Mouse (Mus musculus) kidney, embryonic 16.5 days (tissue): ENCODE measurements around the gene Gm1673. TPM values are rescaled to one million over a fixed set of nuclear protein-coding genes. Genes with fewer than 3 reads are reported as not detected.
A peak's percentile ranks its signal among the peaks of the same experiment; 100 is the strongest.
"Not testable (repeated sequence)": the region's sequence is repeated elsewhere in the genome, so short reads cannot be mapped to it uniquely, and the experiment has no call there.

Experiments used
- ATAC-seq: fragments of 200-750 bp; cut with Nextera tagmentation; 2 replicates; pipeline ENCODE4 v1.8.0; 2017; ENCODE audit warnings: moderate TSS enrichment; ENCODE audit not compliant: low FRiP score, low TSS enrichment
- H3K27ac ChIP-seq: fragments of 300-500 bp; sonication (generic); 2 replicates; pipeline ENCODE4 v1.5.1; 2014; ENCODE audit warnings: low read length
- H3K27me3 ChIP-seq: fragments of 300-500 bp; sonication (generic); 2 replicates; pipeline ENCODE4 v1.6.1; 2014; ENCODE audit warnings: low read length, control low read depth, mixed read lengths; ENCODE audit not compliant: insufficient read depth
- H3K36me3 ChIP-seq: fragments of 300-500 bp; sonication (generic); 2 replicates; pipeline ENCODE4 v1.6.1; 2014; ENCODE audit warnings: low read length, control low read depth, mixed read lengths; ENCODE audit not compliant: insufficient read depth
- H3K4me1 ChIP-seq: fragments of 300-500 bp; sonication (generic); 2 replicates; pipeline ENCODE4 v1.6.1; 2014; ENCODE audit warnings: low read length, control low read depth, mixed read lengths; ENCODE audit not compliant: insufficient read depth
- H3K4me2 ChIP-seq: fragments of 300-500 bp; sonication (generic); replicated peaks from 2 replicates; pipeline ENCODE4 v1.6.1; 2014; ENCODE audit warnings: low read depth, low read length
- H3K4me3 ChIP-seq: fragments of 300-500 bp; sonication (generic); 2 replicates; pipeline ENCODE4 v1.5.1; 2014; ENCODE audit warnings: mild to moderate bottlenecking, low read length
- H3K9ac ChIP-seq: fragments of 300-500 bp; sonication (generic); replicated peaks from 2 replicates; pipeline ENCODE4 v1.6.1; 2014; ENCODE audit warnings: low read length
- H3K9me3 ChIP-seq: fragments of 300-500 bp; sonication (generic); 2 replicates; pipeline ENCODE4 v1.6.1; 2016; ENCODE audit warnings: low read length, control low read depth
- WGBS: fragments of 180-500 bp; shearing (Covaris S2); extraction: QIAGEN DNeasy Blood & Tissue Kit; methylation state at CpG from one replicate; pipeline ENCODE4 v1.1.7; 2014; 5-methylcytosine and 5-hydroxymethylcytosine counted together
- polyA plus RNA-seq: library from polyadenylated mRNA; unstranded; fragments of >200 nt; fragmentation: Nextera tagmentation; extraction: Ambion mirVana; gene quantifications from 2 replicates; pipeline ENCODE4 v1.2.1, GENCODE M21; 2015

Gm1673 gene
- polyA plus RNA-seq, result 91.1 and 91.5 TPM in 2 replicates

DNA sequence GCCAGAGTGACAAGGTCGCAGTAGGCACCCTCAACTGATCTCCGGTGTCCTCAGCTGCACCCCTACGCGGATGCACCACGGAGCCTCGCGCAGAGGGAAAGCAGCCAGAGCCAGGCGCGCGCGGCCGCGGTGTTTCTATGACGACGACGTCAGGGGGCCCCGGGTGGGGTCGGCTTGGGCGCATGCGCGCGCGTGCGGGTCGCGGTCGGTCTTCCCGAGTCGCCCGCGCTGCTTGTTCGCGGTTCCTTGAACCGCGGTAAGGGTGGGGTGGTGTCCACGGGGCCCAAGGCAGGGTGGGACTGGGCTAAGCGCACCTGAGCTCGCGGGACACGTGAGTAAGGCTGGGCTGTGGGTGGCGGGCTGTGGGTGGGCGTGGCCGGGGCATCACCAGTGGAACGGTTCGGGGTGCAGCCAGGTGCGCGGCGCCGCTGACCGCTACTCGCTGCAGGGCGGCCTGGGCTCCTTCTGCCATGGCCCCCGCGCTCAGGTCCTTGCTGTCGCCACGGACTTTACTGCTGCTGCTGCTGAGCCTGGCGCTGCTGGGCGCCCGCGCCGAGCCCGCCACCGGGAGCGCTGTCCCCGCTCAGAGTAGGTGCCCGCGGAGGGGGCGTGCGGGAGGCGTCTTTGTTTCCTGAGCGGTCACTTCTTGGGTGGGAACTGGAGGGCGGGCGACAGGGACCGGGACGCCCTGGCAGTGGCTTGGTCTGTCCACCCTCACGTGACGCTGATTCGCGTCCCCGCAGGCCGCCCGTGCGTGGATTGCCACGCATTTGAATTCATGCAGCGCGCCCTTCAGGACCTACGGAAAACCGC is at the start of gene Gm1673:
Gene Gm1673, plus strand, starts transcription at position 125 of the 813 bp plus-strand sequence.
- Histone ChIP-seq H3K9ac (peak within 1 kb of the TSS; percentile 65), H3K27me3 (no peaks in the 10 kb centered on the region), H3K27ac (no peak within 1 kb of the TSS), H3K36me3 (no peaks in the 10 kb centered on the region), H3K4me3 (peak within 1 kb of the TSS; percentile 85), H3K4me1 (peaks cover 13% of the 10 kb centered on the region), H3K9me3 (no peaks in the 10 kb centered on the region), H3K4me2 (peak within 1 kb of the TSS; percentile 80)
- WGBS, result under 1% methylated on average over 86 of the region's 88 CpGs
- ATAC-seq, result peak; percentile 87

DNA sequence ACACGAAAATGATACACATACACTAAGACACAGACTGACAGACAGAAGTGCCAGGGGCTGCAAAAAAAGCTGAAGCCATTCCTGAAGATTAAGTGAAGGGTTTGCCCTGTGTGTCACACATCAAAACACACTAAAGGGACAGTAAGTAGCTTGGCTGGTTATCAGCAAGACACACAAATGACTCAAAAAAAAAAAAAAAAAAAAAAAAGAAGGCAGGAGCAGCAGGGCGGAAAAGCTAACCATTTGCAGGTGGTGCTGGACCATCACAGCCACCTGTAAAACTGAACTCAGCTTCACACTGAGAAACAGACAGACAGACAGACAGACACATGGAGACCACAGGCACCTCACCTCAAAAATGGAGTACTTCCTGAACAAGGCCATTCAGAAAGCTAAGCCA is 49.2 kb upstream of the Gm1673 start:
- H3K27ac ChIP-seq, result no peak overlapping the region
- no peak overlapping the region for H3K9ac ChIP-seq
- no peak for ATAC-seq
- peaks cover 19% of the 10 kb centered on the region for H3K4me1 ChIP-seq
- no peak overlapping the region for H3K4me3 ChIP-seq
- peaks cover 27% of the 10 kb centered on the region for H3K36me3 ChIP-seq
- no peaks in the 10 kb centered on the region for H3K27me3 ChIP-seq
- H3K9me3 ChIP-seq, result peaks cover 14% of the 10 kb centered on the region
- WGBS, result 91% methylated on average over 2 of the region's 2 CpGs
- H3K4me2 ChIP-seq, result peak overlapping the region; percentile 58; the same call in 1 of the 2 replicates

GRCm38 (mm10) chr5:33934877-33935276 is 48.4 kb upstream of the Gm1673 start:
- Histone ChIP-seq H3K27ac (no peak overlapping the region), H3K4me2 (peak overlapping the region; percentile 58), H3K9ac (peak overlapping the region; percentile 90), H3K27me3 (no peaks in the 10 kb centered on the region), H3K9me3 (peaks cover 11% of the 10 kb centered on the region), H3K4me3 (peak overlapping the region; percentile 89), H3K4me1 (peaks cover 19% of the 10 kb centered on the region), H3K36me3 (peaks cover 22% of the 10 kb centered on the region)
- no peak for ATAC-seq
- WGBS, result 75% methylated on average over 7 of the region's 7 CpGs

DNA sequence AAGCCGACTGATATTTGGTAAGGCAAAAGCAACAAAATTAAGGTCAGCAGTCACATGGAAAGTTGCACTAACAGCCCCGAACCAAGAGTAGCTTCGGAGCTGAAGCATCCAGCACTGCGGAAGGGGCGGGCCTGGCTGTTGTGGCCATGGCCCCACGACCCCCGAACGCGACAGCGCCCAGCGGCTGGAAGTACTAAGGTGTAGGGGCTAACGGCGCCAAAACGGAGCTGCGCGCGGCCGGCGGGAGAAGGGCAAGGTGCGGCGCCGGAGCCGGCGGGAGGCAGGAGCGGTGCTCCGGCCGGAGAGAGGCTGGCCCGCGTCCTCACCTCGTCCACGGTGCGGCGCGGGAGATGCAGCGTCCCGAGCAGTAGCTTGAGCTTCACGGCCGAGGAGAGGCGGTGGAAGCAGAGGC is 47.5 kb upstream of the Gm1673 start:
- peak; percentile 73 for ATAC-seq
- WGBS, result under 1% methylated on average over 39 of the region's 39 CpGs
- peaks cover 19% of the 10 kb centered on the region for H3K4me1 ChIP-seq
- peaks cover 19% of the 10 kb centered on the region for H3K36me3 ChIP-seq
- peak overlapping the region; percentile 58 for H3K4me2 ChIP-seq
- H3K27me3 ChIP-seq, result no peaks in the 10 kb centered on the region
- H3K4me3 ChIP-seq, result peak overlapping the region; percentile 89
- peak overlapping the region; percentile 92 for H3K27ac ChIP-seq
- peak overlapping the region; percentile 90 for H3K9ac ChIP-seq
- peaks cover 10% of the 10 kb centered on the region; the same call in 1 of the 2 replicates for H3K9me3 ChIP-seq

- peaks cover 19% of the 10 kb centered on the region for H3K4me1 ChIP-seq
- no peaks in the 10 kb centered on the region for H3K27me3 ChIP-seq
- under 1% methylated on average over 61 of the region's 61 CpGs for WGBS
- peak within 1 kb of the TSS; percentile 90 for H3K9ac ChIP-seq
- ATAC-seq, result peak; percentile 97
- H3K9me3 ChIP-seq, result peaks cover 12% of the 10 kb centered on the region; the same call in 1 of the 2 replicates
- peak within 1 kb of the TSS; percentile 89 for H3K4me3 ChIP-seq
- H3K27ac ChIP-seq, result peak within 1 kb of the TSS; percentile 92
- peak within 1 kb of the TSS; percentile 73 for H3K4me2 ChIP-seq
- H3K36me3 ChIP-seq, result peaks cover 18% of the 10 kb centered on the region
Observed at GRCm38 (mm10) chr5:33936120-33936707, 47.0 kb upstream of the Gm1673 start, which contains the start of gene Nelfa. TSS of gene Nelfa (minus strand) at chr5:33936413.

DNA sequence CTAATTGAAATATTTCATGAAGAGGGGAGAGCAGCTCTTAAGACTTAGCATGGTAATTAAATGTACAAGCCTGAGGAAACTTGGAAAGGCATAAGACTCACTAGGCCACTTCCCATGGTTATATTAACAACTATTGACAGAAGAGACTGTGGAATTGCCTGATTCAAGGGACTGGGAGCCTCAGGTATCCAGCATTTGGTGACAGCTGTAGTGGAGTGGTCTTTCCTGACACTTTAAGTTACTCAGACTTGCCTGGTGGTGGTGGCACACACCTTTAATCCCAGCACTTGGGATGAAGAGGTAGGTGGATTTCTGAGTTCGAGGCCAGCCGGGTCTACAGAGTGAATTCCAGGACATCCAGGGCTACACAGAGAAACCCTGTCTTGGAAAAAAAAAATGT is 46.0 kb upstream of the Gm1673 start:
- peaks cover 17% of the 10 kb centered on the region; the same call in 1 of the 2 replicates for H3K9me3 ChIP-seq
- no peak for ATAC-seq
- H3K27ac ChIP-seq, result no peak overlapping the region
- H3K4me1 ChIP-seq, result peaks cover 19% of the 10 kb centered on the region
- no peaks in the 10 kb centered on the region for H3K27me3 ChIP-seq
- peaks cover 15% of the 10 kb centered on the region for H3K36me3 ChIP-seq
- 100% methylated on average over 2 of the region's 2 CpGs for WGBS
- no peak overlapping the region for H3K9ac ChIP-seq
- no peak overlapping the region for H3K4me3 ChIP-seq
- H3K4me2 ChIP-seq, result peak overlapping the region; percentile 73

DNA sequence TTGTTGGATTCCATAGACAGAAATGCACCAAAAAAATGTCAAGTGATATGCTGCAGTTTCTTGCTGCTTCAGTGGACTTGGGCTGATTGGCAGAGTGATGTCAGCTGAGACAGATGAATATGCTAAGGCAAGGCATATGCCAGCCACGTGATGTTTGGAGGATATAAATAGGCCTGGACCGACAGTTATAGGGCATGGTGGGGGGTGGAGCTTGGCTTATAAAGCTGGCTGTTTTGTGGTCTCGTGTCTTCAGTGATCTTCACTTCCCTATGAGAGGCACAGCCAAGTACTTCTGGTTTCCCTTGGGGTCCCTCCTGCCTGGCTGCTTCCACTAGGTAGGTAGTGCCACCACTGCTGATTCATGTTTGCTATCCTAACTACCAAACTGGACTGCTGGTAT is 44.8 kb upstream of the Gm1673 start:
- Histone ChIP-seq H3K27me3 (no peaks in the 10 kb centered on the region), H3K4me1 (peaks cover 19% of the 10 kb centered on the region), H3K4me3 (no peak overlapping the region), H3K36me3 (peaks cover 15% of the 10 kb centered on the region), H3K4me2 (no peak overlapping the region), H3K27ac (no peak overlapping the region), H3K9me3 (peaks cover 20% of the 10 kb centered on the region; the same call in 1 of the 2 replicates), H3K9ac (no peak overlapping the region)
- 91% methylated on average over 3 of the region's 3 CpGs for WGBS
- ATAC-seq, result no peak

GRCm38 (mm10) chr5:33947035-33947434 is 36.2 kb upstream of the Gm1673 start:
- not testable (repeated sequence) for ATAC-seq, H3K4me1 ChIP-seq, H3K27me3 ChIP-seq, H3K36me3 ChIP-seq, H3K4me3 ChIP-seq, H3K27ac ChIP-seq, H3K9ac ChIP-seq, H3K4me2 ChIP-seq
- 87% methylated on average over 16 of the region's 16 CpGs for WGBS
- H3K9me3 ChIP-seq, result peaks cover 32% of the 10 kb centered on the region

GRCm38 (mm10) chr5:33948314-33948713 is 34.9 kb upstream of the Gm1673 start:
- Histone ChIP-seq H3K4me1 (no peaks in the 10 kb centered on the region), H3K4me3 (no peak overlapping the region), H3K9me3 (peaks cover 32% of the 10 kb centered on the region), H3K27me3 (no peaks in the 10 kb centered on the region), H3K36me3 (no peaks in the 10 kb centered on the region), H3K4me2 (no peak overlapping the region), H3K27ac (no peak overlapping the region), H3K9ac (no peak overlapping the region)
- 89% methylated on average over 4 of the region's 4 CpGs for WGBS
- ATAC-seq, result no peak
